Mouse (Mus musculus) skeletal muscle tissue, adult 2 months (tissue): ENCODE data around the gene Nr2f1.

ENCODE experiments used
- DNase-seq: peaks from one replicate; pipeline ENCODE4 v3.0.0-alpha.2; 2012; ENCODE audit warnings: low read depth, low spot score

Nr2f1 gene

GRCm38 (mm10) chr13:78200407-78200806 is 850 bp upstream of the Nr2f1 start:
- DNase-seq = no peak

DNA sequence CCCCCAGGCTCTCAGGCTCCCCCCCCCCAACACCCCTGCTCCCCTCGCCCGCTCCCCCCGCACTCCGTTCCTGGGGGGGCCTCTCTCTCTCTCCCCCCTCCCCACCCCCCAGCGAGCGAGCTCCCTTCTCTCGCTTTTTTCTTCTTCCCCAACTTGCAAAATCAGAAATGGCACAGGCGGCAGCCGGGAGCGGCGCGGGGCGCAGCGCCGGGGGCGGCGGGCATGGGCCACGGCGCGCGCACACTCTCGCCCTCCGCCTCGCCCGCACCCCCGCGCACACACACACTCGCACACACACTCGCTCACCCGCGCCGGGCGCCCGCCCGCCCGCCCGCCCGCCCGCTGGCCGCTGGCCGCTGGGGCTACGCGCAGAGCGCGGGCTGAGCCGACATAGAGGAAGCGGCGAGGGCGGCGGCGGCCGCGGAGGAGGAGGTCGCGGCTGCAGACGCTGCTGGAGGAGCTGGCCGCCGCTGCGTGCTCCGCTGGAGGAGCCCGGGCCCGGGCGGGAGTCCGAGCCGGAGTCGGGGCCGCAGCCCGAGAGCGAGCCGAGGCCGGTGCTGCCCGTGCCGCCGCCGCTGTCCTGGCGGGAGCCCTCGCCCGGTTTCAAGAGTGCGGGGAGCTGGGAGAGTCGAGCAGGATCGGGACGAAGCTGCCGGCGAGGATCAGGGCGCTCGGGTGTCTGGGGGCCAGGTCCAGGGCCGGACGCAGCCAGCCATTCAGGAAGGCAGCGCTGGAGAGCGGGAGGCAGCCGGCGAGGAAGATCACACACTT is 501 bp downstream of the Nr2f1 start:
- DNase-seq = no peak

GRCm38 (mm10) chr13:78198391-78198870 is 1.1 kb downstream of the Nr2f1 start:
- no peak for DNase-seq

DNA sequence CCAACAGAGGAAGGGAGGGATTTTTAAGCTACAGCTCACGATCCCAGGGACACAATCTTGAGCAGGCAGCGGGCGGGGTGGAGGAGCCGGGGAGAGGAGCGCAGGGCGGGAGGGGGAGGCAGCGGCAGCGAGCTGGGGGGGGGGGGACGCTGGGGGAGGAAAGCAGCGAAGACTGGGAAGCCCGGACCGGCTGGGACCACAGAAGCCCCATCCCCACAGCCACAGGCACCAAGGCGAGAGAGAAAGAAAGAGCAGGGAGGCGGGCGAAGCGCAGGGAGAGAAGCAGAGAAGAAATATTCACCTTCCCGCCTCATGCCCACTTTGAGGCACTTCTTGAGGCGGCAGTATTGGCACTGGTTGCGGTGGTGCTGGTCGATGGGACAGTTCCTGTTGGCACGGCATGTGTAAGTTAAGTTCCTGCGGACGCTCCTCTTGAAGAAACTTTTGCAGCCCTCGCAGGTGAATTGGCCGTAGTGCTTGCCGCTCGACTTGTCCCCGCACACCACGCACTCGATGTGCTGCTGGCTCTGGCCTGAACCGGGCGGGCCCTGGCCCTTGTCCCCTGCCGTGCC is 1.7 kb downstream of the Nr2f1 start:
- DNase-seq = no peak

GRCm38 (mm10) chr13:78197286-78197818 is 2.2 kb downstream of the Nr2f1 start:
- no peak for DNase-seq

DNA sequence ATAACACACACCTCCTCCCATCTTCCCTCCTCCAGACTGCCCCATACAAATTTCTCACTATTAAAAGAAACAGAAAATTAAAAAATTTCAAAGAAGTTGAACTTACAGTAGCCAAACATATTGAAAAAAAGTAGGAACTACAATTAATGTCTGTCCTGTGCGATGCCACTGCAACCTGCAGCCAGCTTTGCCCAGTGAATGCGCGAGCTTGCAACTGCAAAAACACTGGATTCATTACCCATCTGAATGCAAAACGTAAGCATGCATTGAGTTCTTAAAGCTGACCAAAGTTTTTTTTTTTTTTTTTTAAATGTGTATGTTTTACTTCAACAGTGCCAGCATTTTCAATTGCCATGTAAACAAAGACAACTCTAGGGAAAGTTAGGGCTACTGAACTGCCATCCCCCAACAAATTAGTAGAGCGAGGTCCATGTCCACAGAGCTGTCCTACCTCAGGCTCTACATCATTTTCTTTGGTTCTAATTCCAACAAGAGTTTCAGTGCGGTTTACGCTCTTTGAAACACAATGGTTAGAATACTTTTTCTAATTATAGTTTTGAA is 3.2 kb downstream of the Nr2f1 start:
- DNase-seq = no peak

- DNase-seq = no peak
These were observed 3.9 kb downstream of the Nr2f1 start for GRCm38 (mm10) chr13:78195601-78196115.

GRCm38 (mm10) chr13:78194850-78195600 is 4.5 kb downstream of the Nr2f1 start:
- DNase-seq = no peak

GRCm38 (mm10) chr13:78194135-78194849 is 5.3 kb downstream of the Nr2f1 start:
- no peak for DNase-seq

GRCm38 (mm10) chr13:78193211-78193610 is 6.3 kb downstream of the Nr2f1 start:
- no peak for DNase-seq

DNA sequence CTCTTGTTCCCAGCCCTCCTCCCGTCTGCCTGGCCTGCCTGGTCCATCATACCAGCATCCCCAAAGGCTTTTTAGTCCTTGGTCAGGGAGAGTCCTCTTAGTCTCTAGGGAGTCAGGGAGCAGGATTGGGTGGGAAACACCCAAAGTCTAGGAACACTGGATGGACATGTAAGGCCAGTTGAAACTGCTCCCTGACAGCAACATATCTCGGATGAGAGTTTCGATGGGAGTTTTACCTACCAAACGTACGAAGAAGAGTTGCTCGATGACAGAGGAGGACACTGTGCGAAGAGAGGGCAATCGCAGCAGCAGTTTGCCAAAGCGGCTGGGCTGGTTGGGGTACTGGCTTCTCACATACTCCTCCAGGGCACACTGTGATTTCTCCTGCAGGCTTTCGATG is 10.0 kb downstream of the Nr2f1 start:
- DNase-seq = no peak

DNA sequence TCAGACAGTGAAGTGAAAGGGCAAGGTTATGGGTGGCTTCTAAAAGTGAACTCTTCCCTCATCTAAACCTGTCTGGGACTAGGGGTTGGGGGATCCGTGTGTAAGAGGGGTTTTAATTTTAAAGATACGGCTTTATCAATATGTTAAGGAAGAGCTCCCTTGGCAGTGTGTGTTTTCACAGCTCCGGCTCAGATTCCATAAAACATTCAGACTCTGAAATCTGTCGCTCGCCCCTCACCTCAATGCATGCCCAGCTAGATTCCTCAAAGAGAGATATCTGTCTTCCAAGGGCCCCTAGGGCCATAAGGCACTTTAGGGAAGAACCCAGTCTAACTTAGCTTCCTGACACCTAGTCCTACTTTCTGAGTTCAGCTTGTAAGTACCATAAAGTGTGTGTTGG is 11.7 kb downstream of the Nr2f1 start:
- no peak for DNase-seq

DNA sequence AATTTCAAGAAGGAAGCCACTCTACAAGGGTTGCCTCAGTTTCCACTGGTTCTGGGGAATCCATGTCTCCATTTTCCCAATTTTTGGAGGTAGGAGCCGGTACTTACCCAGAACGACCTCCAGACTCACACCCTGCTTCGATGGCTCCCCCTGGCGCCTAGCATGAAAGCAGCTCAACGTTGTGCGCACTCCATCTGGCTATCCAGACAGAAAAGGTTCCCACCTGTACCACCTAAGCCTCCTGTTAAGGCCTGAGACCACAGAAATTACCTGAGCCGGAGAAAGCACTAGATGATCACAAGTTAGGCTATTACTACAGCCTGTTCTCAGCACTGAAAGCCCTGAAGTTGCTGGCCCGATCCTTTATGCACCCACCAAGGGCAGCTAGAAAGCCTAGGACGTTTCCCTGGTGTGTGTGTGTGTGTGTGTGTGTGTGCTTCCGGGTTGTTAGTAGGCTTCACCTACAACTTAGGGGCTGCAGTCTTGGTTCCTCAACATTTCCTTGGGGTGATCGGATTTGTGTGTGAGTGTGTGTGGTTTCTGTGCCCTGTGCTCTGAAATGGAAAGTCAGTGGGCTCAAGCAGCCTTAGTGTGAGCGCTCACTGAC is 13.1 kb downstream of the Nr2f1 start:
- no peak for DNase-seq

GRCm38 (mm10) chr13:78184786-78185466 is 14.6 kb downstream of the Nr2f1 start:
- DNase-seq = no peak

GRCm38 (mm10) chr13:78183986-78184385 is 15.6 kb downstream of the Nr2f1 start:
- DNase-seq = no peak

DNA sequence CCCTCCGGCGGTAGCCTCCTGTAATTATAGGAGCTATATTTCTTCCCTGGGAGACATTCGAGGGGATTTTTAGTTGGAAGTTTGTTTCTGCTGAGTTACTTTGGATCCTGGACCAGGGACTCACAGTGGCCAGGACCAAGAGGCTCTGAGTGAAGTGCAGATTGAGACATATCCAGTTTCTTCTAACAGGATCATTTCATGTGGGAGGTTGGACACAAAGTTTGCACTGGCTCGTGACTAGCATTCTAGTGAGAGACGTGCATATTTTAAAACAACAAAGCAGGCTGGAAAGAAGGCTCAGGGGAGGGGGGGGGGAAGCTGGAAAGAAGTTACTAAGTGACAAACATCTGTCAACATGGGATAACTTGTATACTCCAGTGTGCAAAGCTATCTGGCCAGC is 16.6 kb downstream of the Nr2f1 start:
- no peak for DNase-seq

DNA sequence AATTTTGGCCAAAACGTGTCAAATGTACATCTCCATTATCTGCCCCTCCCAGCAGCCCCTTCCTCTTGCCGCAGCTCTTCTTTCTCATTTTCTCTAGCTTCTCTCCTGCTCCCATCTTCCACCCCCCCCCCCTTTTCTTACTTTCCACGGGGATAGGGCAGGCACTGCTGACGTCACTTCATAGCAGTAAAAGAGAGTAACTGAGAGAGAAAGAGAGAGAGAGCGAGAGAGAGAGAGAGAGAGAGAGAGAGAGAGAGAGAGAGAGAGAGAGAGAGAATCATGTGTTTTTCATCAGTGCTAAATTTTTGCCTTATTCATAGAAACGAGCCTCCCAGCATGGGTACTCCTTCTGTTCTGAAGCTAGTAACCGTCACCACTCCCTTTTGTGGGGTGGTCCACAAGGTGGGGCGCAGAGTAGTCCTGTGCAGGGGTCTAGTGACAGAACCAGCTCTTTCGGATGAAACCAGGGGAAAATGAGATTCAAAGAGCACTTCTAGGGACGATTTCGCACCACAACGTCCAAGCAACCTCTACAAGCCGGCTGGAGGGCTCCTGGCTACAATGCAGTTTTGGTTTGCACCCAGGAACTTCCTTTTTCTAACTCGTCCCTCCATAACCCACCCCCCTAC is 17.5 kb downstream of the Nr2f1 start:
- no peak for DNase-seq

DNA sequence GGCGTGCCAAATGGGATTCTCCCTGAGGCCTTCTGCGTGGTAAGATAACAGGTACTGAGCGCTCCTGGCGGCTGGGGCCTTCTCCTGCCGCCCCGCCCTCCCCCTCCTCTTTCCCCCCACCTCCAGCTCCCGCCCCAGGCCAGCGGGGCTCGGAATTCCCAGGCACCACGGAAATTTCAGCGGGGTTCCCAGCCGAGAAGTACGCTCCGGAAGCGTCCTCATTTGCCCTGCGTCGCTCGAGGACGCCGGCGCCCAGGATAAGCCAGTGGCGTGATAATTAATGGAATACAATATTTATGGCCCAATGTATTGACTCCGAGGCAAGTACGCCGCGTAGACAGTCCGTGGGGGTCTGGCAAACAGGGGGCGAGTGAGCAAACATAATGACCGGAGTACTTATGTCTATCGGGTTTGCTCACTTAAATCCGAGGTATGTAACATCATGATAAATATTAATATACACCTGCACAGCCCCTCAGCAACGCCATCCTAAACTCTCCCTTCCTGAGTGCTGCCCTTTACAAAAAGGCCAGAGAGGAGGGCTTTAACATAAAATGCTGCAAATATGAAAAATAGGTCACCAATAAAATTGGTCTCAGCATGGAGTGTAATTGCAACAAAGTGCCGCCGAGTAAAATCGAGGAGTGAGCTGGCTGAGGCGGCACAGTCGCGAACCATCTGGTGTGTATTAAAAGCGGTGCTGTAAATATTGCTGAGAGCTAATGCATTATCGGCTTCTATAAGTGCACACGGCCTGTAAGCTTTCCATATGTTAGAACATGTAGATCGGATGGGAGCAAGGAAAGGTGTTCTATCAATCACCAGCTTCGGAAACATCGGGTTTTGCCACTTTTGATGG is 18.3 kb downstream of the Nr2f1 start:
- DNase-seq = no peak

DNA sequence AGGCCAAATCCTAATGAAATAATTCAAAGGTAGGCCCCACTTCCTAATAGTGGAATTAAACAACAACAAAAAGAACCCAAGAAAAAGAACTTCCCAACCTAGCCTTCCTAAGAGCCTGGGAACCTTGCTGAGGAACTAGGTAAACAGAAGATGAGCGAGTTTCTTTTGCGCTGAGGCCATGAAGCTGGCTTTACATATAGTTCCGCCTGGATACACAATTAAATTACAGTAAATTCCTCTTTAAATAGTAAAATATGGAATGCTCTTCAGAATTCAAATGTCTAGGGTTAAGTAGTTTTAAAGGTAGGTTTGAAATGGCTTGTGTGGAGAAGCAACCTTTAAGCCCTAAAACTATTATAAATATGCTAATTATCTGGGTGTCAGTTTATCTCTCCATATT is 19.3 kb downstream of the Nr2f1 start:
- DNase-seq = no peak
